Mouse (Mus musculus): ENCODE measurements at regions not wholly inside any gene's neighbourhood (a gene's known extent, or its start where the extent isn't known, plus 50 kb on each side); places are given as distances from the start of the nearest gene placed in this dataset.

DNA sequence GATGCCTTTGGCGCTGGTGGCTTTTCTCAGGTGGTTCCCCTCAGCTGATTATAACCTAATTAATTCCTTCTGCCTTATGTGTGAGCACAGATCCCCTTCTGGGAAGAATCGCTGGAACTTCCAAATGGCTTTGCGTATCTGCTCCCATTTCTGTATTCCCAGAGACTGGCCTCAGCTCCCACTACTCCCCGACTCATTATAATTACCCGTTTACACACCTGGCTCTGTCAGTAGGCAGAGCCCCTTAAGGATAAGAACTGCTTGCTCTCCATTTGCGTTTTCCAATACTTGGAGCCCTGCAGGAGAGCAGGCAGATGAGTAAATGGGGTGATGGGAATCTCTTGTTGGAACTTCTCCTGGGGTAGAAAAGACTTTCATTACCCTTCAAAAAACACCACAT lies 108.1 kb upstream of the Arg1 start:
- DNase-seq: no peak
- intact Hi-C loops (cut with DNase I): no loop called here

- intact Hi-C loops (cut with DNase I): no loop called here
- no peak for DNase-seq
These were observed 105.3 kb upstream of the Arg1 start for GRCm38 (mm10) chr10:25032625-25033024.

DNA sequence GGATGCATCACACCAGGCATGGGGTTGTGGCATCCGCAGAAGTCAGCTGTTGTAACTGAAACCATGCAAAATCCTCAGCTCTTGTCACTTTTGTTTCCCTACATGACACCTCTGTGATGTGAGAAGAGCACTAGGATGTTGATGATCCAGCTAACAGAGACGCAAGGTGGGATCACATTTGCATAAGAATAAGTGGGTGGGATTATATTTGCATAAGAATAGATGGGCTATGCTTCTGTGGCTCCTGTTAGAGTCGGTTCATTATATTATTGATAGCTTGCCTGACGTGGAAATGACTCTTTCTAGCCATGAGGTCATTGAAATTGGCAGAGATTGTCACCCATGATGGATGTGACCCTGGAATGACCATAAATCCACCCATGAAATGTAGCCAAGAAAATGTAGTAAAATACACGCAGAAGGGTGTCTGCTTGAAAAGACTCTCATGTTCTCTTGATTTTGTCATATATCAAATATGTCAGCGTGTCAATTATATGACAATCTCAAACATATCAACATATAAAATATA lies 102.2 kb upstream of the Arg1 start:
- no peak for DNase-seq
- intact Hi-C loops (cut with DNase I): no loop called here

DNA sequence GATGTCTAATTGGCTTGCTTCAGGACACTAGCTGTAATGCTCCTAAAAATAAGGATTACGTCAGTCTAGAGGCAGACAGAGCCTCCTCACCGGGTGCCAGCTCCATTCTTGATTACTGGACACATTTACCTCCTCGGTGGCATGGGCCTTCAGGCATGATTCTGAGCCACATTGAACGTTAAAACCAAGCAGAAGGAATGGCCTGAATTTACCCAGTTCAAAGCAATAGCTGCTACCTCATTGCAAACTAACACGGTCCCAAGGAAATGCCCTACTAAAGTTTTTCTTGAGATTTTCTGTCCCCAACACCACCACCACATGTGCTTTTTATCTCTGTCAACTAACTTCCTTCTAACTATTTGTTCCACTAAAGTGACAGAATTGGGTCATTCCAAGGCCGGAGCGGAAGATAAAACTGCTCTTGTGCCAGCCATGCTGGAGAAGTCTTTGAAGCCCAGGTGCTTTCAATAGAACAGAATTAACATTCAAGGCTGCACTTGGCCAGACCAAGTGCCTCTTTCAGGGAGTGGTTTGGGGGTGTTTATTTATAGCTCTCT lies 96.4 kb upstream of the Arg1 start:
- DNase-seq: peak; percentile 9 to 49
- intact Hi-C loops (cut with DNase I): no loop called here

DNA sequence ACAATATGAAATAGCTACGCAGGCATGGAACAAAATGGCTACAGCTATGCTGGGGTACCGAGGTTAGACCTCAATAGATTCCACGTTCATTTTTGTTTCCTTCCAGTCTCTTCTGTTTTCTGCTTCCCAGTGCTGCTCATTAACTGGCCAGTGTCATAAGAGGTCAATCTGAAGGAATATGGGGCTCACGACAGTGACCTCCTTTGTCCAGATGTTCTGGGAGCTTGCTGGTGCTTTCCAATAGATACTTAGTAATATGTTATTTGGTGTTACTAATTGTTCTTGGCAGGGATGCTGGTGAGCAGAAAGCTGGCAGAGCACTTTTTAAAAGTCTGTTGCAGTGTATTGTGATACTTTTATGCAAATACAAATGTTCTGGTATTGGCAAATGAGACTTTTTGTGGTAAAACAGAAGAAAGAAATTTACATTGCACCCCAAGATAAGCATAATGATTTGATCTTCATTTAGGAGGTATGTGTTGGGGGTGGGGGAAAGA lies 95.8 kb upstream of the Arg1 start:
- intact Hi-C loops (cut with DNase I): no loop called here
- peak; percentile 2 to 7 for DNase-seq

DNA sequence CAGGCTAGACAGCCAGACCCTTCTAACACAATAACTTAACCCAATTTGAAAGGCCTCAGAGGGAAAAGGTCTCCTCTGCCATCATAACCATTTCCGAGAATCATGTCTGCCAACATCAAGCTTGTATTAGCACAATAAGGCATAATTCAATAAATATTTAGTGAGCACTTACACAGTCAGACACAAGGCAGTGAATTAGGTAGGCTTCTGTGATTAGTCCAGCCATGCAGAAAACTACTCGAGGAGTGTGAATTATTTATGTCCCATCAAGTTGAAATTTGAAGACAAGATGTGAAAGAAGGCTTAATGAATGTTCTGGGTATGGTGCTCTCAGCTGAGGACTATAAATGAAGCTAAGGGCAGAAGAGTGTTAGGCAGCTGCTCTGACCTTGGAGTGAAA lies 91.7 kb upstream of the Arg1 start:
- intact Hi-C loops (cut with DNase I): no loop called here

DNA sequence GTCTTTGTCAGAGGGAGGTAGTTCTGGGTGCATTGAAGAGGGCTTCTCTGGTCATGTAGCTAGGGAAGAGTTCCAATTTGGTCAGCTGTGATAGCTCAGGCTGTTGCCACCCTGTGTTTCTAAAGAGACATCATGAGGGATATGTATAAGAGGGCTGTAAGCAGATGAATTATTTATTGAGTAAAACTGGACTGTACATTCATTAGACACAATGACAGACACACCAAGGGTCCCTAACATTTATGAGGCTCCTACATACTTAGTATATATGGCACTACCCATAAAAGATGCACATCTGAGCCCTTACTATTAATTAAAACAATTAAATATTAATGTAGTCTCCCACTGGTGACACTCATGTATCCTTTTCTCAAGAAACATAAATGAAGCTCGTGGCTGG lies 90.6 kb upstream of the Arg1 start:
- DNase-seq: no peak
- intact Hi-C loops (cut with DNase I): no loop called here

More for the DNA sequence above, 91.7 kb upstream of the Arg1 start:
- DNase-seq: no peak

GRCm38 (mm10) chr10:25016110-25016509 lies 88.8 kb upstream of the Arg1 start:
- DNase-seq: peak; percentile 8 to 11
- intact Hi-C loops (cut with DNase I): no loop called here

DNA sequence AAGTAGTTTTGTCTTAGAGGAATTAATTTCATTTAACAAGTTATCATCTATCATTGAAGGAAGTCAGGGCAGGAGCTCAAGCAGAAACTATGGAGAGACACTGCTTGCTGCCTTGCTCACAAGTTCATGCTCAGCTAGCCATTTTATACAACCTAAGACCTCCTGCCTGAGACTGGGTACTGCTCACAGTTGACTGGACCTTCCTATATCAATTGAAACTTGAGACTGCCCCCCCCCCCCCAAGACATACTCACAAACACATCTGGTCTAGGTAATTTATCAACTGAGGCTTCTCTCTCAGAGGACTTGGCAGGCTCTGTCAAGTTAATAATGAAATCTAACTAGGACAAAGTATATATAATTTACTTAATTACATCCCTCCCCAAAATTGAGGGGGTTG lies 84.8 kb upstream of the Arg1 start:
- intact Hi-C loops (cut with DNase I): no loop called here
- DNase-seq: no peak

- DNase-seq: no peak
- intact Hi-C loops (cut with DNase I): no loop called here
These were observed 74.0 kb upstream of the Arg1 start for GRCm38 (mm10) chr10:25001299-25001698.

- no peak for DNase-seq
- intact Hi-C loops (cut with DNase I): no loop called here
These were observed 73.2 kb upstream of the Arg1 start for GRCm38 (mm10) chr10:25000231-25001222.

DNA sequence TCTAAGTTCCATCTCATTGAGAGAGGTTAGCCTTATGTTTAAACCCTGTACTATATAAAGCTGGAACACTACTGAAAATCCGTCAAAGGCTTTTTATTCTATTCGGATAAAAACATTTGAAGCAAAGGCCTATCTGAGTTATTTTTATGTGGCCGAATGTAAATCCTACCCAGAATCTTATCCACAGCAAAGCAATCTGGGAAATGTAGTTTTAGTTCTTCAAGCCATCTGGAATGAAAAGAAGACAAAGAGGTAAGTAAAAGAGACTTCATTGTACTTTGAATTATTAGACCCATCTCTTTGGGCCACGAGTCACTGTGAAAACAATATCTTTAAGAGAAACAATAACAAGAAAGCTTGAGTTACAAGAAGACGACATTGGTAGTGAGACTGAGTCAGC lies 72.5 kb upstream of the Arg1 start:
- no peak for DNase-seq
- intact Hi-C loops (cut with DNase I): no loop called here

GRCm38 (mm10) chr10:24997661-24998060 lies 70.4 kb upstream of the Arg1 start:
- intact Hi-C loops (cut with DNase I): no loop called here
- no peak for DNase-seq

- intact Hi-C loops (cut with DNase I): no loop called here
- no peak for DNase-seq
These were observed 68.5 kb upstream of the Arg1 start for GRCm38 (mm10) chr10:24995751-24996150.

DNA sequence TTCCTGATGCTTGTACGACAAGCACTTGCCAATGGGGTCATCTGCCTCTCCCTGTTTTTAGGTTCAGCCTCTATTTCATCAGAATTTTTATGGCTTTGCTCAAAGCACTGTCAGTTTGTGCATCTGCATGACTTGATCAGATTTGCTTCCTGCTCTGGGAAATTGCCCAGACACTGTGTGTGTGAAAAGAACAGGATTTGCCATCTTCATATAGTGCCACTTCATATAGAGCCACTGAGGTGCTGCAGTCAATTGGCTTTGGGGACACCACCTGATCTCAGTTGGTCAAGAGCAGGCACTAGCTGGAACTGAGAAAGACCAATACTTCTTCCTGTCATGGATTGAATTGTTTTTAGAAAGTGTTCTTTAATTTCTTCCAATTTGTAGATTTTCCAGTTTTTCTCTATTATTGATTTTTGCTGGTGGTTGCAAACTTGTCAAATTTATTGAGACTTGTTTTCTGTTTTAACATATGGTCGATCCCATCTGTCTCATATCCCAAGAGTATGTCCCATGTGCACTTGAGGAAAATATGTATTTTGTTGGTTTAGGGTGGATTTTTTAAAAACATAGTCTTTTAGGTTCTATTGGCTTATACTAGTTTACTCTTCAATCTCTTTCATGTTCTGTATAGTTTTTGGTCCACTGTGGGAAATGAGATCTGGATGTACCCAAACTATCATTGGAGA lies 62.8 kb upstream of the Arg1 start:
- intact Hi-C loops (cut with DNase I): no loop called here
- DNase-seq: no peak

DNA sequence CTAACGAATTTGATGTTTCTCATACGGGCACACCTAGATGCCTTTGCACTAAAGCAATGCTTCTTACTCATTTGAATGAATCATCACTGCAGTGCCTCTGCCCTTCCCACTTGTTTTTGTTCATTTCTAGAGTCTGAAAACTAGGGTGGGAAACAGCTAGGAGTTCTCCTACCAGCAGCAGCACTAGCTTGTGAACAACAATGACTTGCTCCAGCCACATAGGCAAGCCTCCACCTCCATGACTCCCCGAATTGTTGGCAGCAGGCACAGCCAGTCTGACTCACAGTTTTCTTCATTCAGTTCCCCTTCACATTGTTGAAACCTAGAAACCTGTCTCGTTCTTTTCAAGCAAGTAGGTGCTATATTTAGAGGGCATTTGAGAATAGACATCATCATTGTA lies 57.5 kb upstream of the Arg1 start:
- DNase-seq: no peak
- intact Hi-C loops (cut with DNase I): no loop called here

DNA sequence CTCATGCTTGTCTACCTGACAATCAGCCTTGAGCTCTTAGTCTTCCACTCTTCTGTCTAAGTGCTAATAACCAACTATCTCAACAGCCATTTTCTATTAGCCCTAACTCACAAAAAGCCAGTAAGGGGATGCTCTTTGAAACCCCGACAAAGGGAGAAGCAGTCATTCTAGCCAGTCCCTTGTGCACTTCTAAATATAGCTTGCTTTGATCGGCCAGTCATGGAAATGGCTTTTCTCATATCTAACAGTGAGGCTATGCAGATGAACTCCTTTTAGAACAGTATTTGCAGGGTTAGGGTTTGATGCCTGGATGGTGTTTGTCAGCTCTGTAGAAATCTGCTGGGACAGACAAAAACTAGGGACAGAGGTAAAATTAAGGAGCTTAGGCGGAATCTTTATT lies 54.5 kb upstream of the Arg1 start:
- no peak for DNase-seq
- intact Hi-C loops (cut with DNase I): no loop called here

Data from heart, postnatal 36 days (tissue).